Mouse (Mus musculus): ENCODE measurements around the gene Mrgpre.

- no peak for TF ChIP-seq CTCF (IDR thresholded peaks at IDR 0.05; ENCODE audit: borderline replicate concordance, insufficient read depth, low read depth, low read length)
- TF ChIP-seq POLR2A (IDR thresholded peaks at IDR 0.05; ENCODE audit: borderline replicate concordance, insufficient read depth, low read length), result no peak
These were observed 16.5 kb upstream of the Mrgpre start for GRCm38 (mm10) chr7:143800770-143801169.
